Mouse (Mus musculus) neural tube, embryonic 12.5 days (tissue): ENCODE measurements at regions not wholly inside any gene's neighbourhood (a gene's known extent, or its start where the extent isn't known, plus 50 kb on each side); places are given as distances from the start of the nearest gene placed in this dataset.

Experiments
- ATAC-seq: fragments of 200-750 bp; cut with Nextera tagmentation; 2 replicates; pipeline ENCODE4 v1.8.0; 2017; ENCODE audit warnings: low read depth, mild to moderate bottlenecking, moderate TSS enrichment, moderate library complexity; ENCODE audit not compliant: low FRiP score
- H3K27ac ChIP-seq: fragments of 300-500 bp; sonication (generic); 2 replicates; pipeline ENCODE4 v1.5.1; 2016
- H3K27me3 ChIP-seq: fragments of 300-500 bp; sonication (generic); replicated peaks from 2 replicates; pipeline ENCODE4 v1.6.1; 2016; ENCODE audit warnings: mild to moderate bottlenecking
- H3K36me3 ChIP-seq: fragments of 300-500 bp; sonication (generic); 2 replicates; pipeline ENCODE4 v1.6.1; 2016; ENCODE audit warnings: mild to moderate bottlenecking
- H3K4me1 ChIP-seq: fragments of 300-500 bp; sonication (generic); 2 replicates; pipeline ENCODE4 v1.6.1; 2016
- H3K4me2 ChIP-seq: fragments of 300-500 bp; sonication (generic); replicated peaks from 2 replicates; pipeline ENCODE4 v1.6.1; 2016; ENCODE audit warnings: mild to moderate bottlenecking
- H3K4me3 ChIP-seq: fragments of 300-500 bp; sonication (generic); 2 replicates; pipeline ENCODE4 v1.5.1; 2016
- H3K9ac ChIP-seq: fragments of 300-500 bp; sonication (generic); 2 replicates; pipeline ENCODE4 v1.6.1; 2016; ENCODE audit warnings: mild to moderate bottlenecking
- H3K9me3 ChIP-seq: fragments of 300-500 bp; sonication (generic); 2 replicates; pipeline ENCODE4 v1.6.1; 2016; ENCODE audit warnings: mild to moderate bottlenecking
- WGBS: fragments of 180-500 bp; shearing (Covaris S2); methylation state at CpG from one replicate; pipeline ENCODE4 v1.1.7; 2016; 5-methylcytosine and 5-hydroxymethylcytosine counted together

DNA sequence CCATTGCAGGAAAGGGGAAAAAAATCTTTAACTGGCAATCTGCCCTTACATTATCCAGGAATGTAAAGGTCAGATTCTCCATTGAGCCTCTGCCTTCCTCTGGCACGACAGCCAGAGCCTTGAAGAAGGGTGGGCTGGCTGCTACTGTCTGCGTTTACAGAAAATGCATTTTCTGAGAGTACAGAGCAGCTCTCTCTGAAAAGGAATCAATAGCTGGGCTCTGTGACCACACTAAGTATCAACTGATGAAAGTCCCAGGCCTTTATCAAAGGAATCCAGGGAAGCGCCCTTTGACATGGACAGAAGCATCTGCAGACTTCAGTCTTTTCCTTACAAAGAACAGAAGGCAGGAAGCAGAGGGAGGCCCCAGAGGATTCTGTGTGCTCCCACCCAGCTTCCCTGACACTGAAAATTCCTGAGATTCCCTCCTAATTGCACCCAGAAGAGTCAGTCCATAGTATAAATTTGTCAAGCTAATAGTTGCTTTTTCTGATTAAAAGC is 124.2 kb downstream of the Ankrd50 start:
- H3K4me1 ChIP-seq, result no peaks in the 10 kb centered on the region; the same call in 1 of the 2 replicates
- 43% methylated on average over 3 of the region's 3 CpGs for WGBS
- no peak overlapping the region for H3K4me3 ChIP-seq
- no peak for ATAC-seq
- no peak overlapping the region for H3K4me2 ChIP-seq
- H3K9me3 ChIP-seq, result no peaks in the 10 kb centered on the region
- no peak overlapping the region for H3K9ac ChIP-seq
- no peak overlapping the region for H3K27ac ChIP-seq
- H3K27me3 ChIP-seq, result no peaks in the 10 kb centered on the region
- no peaks in the 10 kb centered on the region for H3K36me3 ChIP-seq

- H3K9me3 ChIP-seq, result no peaks in the 10 kb centered on the region
- H3K9ac ChIP-seq, result no peak overlapping the region
- no peak overlapping the region for H3K27ac ChIP-seq
- no peaks in the 10 kb centered on the region for H3K36me3 ChIP-seq
- H3K4me3 ChIP-seq, result no peak overlapping the region
- no peaks in the 10 kb centered on the region for H3K27me3 ChIP-seq
- no peaks in the 10 kb centered on the region; the same call in 1 of the 2 replicates for H3K4me1 ChIP-seq
- 57% methylated on average over 14 of the region's 14 CpGs for WGBS
- ATAC-seq, result no peak
- no peak overlapping the region for H3K4me2 ChIP-seq
These were observed 126.6 kb downstream of the Ankrd50 start for GRCm38 (mm10) chr3:38357905-38358491.

DNA sequence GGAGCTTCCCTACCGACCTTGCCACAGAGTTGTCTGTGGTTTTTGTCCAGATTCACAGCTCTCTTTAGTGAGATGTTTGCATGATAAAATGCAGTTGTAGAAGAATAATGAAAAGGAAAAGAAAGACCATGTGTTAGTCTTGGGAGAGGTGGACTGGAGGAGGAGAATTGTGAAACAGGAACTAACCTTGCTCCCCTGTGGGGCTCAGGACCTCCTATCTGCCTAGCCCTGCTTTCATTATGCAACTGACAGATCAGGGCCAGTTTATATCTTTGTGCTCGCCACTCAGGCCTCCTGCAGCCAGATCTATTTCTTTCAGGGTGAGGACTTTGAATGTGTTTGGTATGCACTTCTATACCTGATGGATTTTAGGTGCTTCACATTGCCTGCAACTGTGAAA is 140.4 kb downstream of the Ankrd50 start:
- Histone ChIP-seq H3K9me3 (no peaks in the 10 kb centered on the region), H3K9ac (no peak overlapping the region), H3K4me3 (no peak overlapping the region), H3K4me2 (no peak overlapping the region), H3K27me3 (no peaks in the 10 kb centered on the region), H3K36me3 (no peaks in the 10 kb centered on the region), H3K4me1 (no peaks in the 10 kb centered on the region), H3K27ac (no peak overlapping the region)
- no peak for ATAC-seq
- 30% methylated on average over 2 of the region's 2 CpGs for WGBS

DNA sequence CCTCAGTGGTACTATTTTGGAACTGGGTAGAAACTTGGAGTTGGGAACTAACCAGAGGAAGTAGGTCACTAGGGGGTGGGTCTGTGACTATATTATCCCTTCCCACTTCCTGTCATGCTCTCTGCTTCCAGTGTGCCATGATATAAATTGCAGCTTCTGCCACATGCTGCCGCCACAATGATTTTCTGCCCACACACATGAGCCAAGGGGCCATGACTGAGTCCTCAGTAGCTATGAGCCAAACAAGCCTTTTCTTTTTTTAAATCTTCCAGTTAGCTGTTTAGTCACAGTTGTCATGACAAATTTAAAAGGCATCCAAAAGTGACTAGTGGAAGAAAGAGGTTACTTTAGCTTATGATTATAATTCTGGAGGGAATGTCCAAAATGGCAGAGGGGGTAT is 143.0 kb downstream of the Ankrd50 start:
- H3K9ac ChIP-seq, result no peak overlapping the region
- no peaks in the 10 kb centered on the region for H3K36me3 ChIP-seq
- no peak for ATAC-seq
- H3K4me3 ChIP-seq, result no peak overlapping the region
- H3K27ac ChIP-seq, result no peak overlapping the region
- H3K4me1 ChIP-seq, result no peaks in the 10 kb centered on the region
- 94% methylated on average over 1 of the region's 1 CpGs for WGBS
- no peaks in the 10 kb centered on the region for H3K9me3 ChIP-seq
- no peak overlapping the region for H3K4me2 ChIP-seq
- no peaks in the 10 kb centered on the region for H3K27me3 ChIP-seq

DNA sequence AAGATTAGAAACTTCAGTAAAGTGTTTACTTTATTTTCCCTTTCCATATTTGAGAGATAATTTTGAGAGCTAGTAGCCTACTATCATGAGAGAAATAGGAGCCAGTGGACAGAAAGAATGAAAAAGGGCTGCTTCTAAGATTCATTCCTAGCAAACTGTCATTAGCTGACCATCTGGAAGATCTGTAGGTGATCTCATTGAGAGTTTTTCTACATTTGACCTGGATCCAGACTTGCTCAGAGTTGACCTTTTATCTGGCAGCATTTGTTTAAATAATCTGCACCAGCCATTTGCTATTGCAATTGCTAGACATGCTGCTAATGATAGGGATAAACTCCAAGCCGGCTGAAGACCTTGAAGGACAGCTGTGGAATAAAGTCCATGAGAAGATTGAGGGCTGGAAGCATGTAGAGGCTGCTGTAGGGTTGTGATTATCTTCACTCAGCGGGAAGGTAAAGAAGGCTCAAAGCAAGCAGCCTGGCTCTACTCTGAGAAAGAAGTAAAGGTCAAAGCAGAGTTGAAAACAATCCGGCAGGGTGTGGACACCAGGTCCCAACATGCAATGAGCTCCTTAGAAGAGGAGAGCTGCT is 151.2 kb downstream of the Ankrd50 start:
- Histone ChIP-seq H3K4me1 (no peaks in the 10 kb centered on the region), H3K36me3 (no peaks in the 10 kb centered on the region), H3K4me2 (no peak overlapping the region), H3K9ac (no peak overlapping the region), H3K27me3 (no peaks in the 10 kb centered on the region), H3K27ac (no peak overlapping the region), H3K9me3 (no peaks in the 10 kb centered on the region), H3K4me3 (no peak overlapping the region)
- WGBS, result 87% methylated on average over 3 of the region's 3 CpGs
- no peak for ATAC-seq

GRCm38 (mm10) chr3:38331169-38331568 is 153.5 kb downstream of the Ankrd50 start:
- ATAC-seq, result no peak
- H3K4me3 ChIP-seq, result no peak overlapping the region
- H3K9me3 ChIP-seq, result no peaks in the 10 kb centered on the region
- H3K27me3 ChIP-seq, result no peaks in the 10 kb centered on the region
- H3K27ac ChIP-seq, result no peak overlapping the region
- no peaks in the 10 kb centered on the region for H3K36me3 ChIP-seq
- H3K9ac ChIP-seq, result no peak overlapping the region
- H3K4me2 ChIP-seq, result no peak overlapping the region
- no peaks in the 10 kb centered on the region for H3K4me1 ChIP-seq

GRCm38 (mm10) chr3:38327286-38327685 is 157.4 kb downstream of the Ankrd50 start:
- ATAC-seq, result no peak
- no peak overlapping the region for H3K4me2 ChIP-seq
- 86% methylated on average over 2 of the region's 2 CpGs for WGBS
- H3K27me3 ChIP-seq, result no peaks in the 10 kb centered on the region
- H3K4me1 ChIP-seq, result no peaks in the 10 kb centered on the region
- no peak overlapping the region for H3K9ac ChIP-seq
- H3K9me3 ChIP-seq, result no peaks in the 10 kb centered on the region
- H3K27ac ChIP-seq, result no peak overlapping the region
- H3K36me3 ChIP-seq, result no peaks in the 10 kb centered on the region
- no peak overlapping the region for H3K4me3 ChIP-seq

DNA sequence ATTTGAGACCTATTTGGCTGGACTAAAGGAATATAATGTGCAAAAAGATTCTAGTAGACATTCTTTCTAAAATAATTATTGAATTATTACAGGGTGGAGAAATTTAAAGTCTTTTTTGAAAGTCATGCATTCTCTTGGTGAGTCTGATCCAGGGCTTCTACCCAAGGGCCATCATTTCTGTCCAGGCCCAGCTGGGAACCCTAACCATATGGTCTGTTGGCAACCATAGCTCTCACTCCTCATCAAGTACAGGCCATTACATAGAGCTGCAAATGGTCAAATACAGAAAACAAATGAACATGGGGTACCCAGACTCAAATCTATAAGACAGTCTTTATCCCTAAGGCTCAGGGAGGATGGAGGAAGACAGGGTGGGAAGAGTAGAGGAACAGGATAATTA is 158.4 kb downstream of the Ankrd50 start:
- no peaks in the 10 kb centered on the region for H3K36me3 ChIP-seq
- no peak for ATAC-seq
- H3K9me3 ChIP-seq, result no peaks in the 10 kb centered on the region
- no peaks in the 10 kb centered on the region for H3K4me1 ChIP-seq
- H3K27me3 ChIP-seq, result no peaks in the 10 kb centered on the region
- no peak overlapping the region for H3K9ac ChIP-seq
- no peak overlapping the region for H3K27ac ChIP-seq
- H3K4me3 ChIP-seq, result no peak overlapping the region
- no peak overlapping the region for H3K4me2 ChIP-seq

- ATAC-seq, result no peak
- 82% methylated on average over 2 of the region's 2 CpGs for WGBS
- H3K36me3 ChIP-seq, result no peaks in the 10 kb centered on the region
- H3K4me3 ChIP-seq, result no peak overlapping the region
- H3K27me3 ChIP-seq, result no peaks in the 10 kb centered on the region
- no peak overlapping the region for H3K27ac ChIP-seq
- H3K9me3 ChIP-seq, result no peaks in the 10 kb centered on the region
- no peak overlapping the region for H3K4me2 ChIP-seq
- no peak overlapping the region for H3K9ac ChIP-seq
- H3K4me1 ChIP-seq, result no peaks in the 10 kb centered on the region
These were observed 160.0 kb downstream of the Ankrd50 start for GRCm38 (mm10) chr3:38324663-38325062.

GRCm38 (mm10) chr3:38322426-38322825 is 162.2 kb downstream of the Ankrd50 start:
- Histone ChIP-seq H3K27me3 (no peaks in the 10 kb centered on the region), H3K9me3 (no peaks in the 10 kb centered on the region), H3K36me3 (no peaks in the 10 kb centered on the region), H3K4me2 (no peak overlapping the region), H3K4me3 (no peak overlapping the region), H3K27ac (no peak overlapping the region), H3K4me1 (no peaks in the 10 kb centered on the region), H3K9ac (no peak overlapping the region)
- 56% methylated on average over 8 of the region's 8 CpGs for WGBS
- ATAC-seq, result no peak

DNA sequence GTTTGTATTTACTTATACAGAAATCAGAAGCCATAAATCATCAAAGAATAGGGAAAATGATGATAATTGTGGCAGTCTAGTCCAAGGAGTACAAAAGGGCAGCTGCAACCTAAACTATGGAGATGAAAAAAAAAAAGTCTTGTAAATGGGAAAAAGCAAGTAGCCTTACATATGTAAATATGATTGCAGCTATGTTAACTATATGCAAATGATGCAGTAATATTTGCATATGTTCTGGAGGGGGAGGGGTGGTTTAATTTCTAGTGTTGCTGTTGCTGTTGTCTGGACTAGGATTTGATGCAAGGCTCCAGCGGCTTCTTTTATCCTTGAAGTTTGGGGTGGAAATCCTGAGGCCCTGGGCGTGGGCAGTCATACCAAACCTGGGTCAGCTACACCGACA is 163.0 kb downstream of the Ankrd50 start:
- Histone ChIP-seq H3K9ac (no peak overlapping the region), H3K4me1 (no peaks in the 10 kb centered on the region), H3K9me3 (no peaks in the 10 kb centered on the region), H3K4me2 (no peak overlapping the region), H3K27me3 (no peaks in the 10 kb centered on the region), H3K4me3 (no peak overlapping the region), H3K27ac (no peak overlapping the region), H3K36me3 (no peaks in the 10 kb centered on the region)
- ATAC-seq, result no peak
- WGBS, result 86% methylated on average over 3 of the region's 3 CpGs

DNA sequence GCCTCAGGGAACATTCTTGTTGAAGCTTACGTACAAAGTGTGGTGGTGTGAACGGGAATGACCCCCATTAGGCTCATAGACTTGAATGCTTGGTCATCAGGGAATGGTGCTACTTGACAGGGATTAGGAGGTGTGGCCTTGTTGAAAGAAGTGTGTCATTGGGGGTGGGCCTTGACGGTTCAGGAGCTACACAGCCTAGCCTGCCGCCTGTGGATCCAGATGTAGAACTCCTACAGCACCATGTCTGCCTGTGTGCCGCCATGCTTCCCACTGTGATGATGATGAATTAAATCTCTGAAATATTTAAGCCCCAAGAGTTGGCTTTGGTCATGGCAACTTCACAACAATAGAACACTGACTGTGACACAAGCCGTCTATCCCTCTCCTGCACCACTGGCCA is 163.6 kb downstream of the Ankrd50 start:
- 89% methylated on average over 6 of the region's 6 CpGs for WGBS
- H3K27me3 ChIP-seq, result no peaks in the 10 kb centered on the region
- no peak overlapping the region for H3K9ac ChIP-seq
- H3K9me3 ChIP-seq, result no peaks in the 10 kb centered on the region
- no peak overlapping the region for H3K4me2 ChIP-seq
- no peak overlapping the region for H3K27ac ChIP-seq
- H3K4me3 ChIP-seq, result no peak overlapping the region
- no peak for ATAC-seq
- H3K4me1 ChIP-seq, result no peaks in the 10 kb centered on the region
- no peaks in the 10 kb centered on the region for H3K36me3 ChIP-seq

DNA sequence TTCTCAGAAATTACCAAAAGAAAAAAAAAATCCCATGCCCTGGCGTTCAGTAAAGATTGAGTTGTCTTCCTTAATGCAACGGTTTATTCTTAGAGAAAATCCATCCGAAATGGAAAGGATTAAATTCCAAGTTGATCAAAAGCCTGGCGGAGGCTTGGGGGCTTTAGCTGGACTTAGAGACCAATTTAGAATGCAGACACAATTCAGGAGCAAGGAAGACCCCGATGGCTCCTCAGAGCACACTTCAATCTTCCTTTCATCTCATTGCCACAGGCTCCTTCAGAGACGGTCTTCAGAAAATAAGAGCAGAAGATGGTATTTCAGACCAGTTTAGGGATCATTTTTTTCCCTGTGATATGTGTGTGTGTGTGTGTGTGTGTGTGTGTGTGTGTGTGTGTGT is 171.8 kb downstream of the Ankrd50 start:
- H3K9me3 ChIP-seq, result no peaks in the 10 kb centered on the region
- H3K27ac ChIP-seq, result no peak overlapping the region
- no peak for ATAC-seq
- H3K9ac ChIP-seq, result no peak overlapping the region
- no peaks in the 10 kb centered on the region for H3K27me3 ChIP-seq
- no peaks in the 10 kb centered on the region for H3K36me3 ChIP-seq
- H3K4me1 ChIP-seq, result no peaks in the 10 kb centered on the region
- H3K4me2 ChIP-seq, result no peak overlapping the region
- WGBS, result 89% methylated on average over 6 of the region's 6 CpGs
- H3K4me3 ChIP-seq, result no peak overlapping the region
